Mouse (Mus musculus) embryo, embryonic 9.5 days (tissue): ENCODE measurements around the gene Rab3il1.

Source experiments
- DNase-seq: peaks from one replicate; pipeline ENCODE4 v3.0.0-alpha.2; 2017; ENCODE audit errors: extremely low spot score

The Rab3il1 gene

GRCm38 (mm10) chr19:10060783-10061590 lies 59.5 kb downstream of the Rab3il1 start:
- no peak for DNase-seq

GRCm38 (mm10) chr19:10061624-10062023 lies 60.2 kb downstream of the Rab3il1 start:
- DNase-seq, result no peak

- DNase-seq, result no peak
Measured at GRCm38 (mm10) chr19:10062292-10062691, 60.8 kb downstream of the Rab3il1 start.

- no peak for DNase-seq
Measured at GRCm38 (mm10) chr19:10062862-10063261, 61.4 kb downstream of the Rab3il1 start.

- no peak for DNase-seq
Measured at GRCm38 (mm10) chr19:10064173-10065012, 62.9 kb downstream of the Rab3il1 start.

- DNase-seq, result no peak
Measured at GRCm38 (mm10) chr19:10065465-10066188, 64.2 kb downstream of the Rab3il1 start.

GRCm38 (mm10) chr19:10066189-10066500 lies 64.7 kb downstream of the Rab3il1 start:
- no peak for DNase-seq

GRCm38 (mm10) chr19:10066502-10066901 lies 65.0 kb downstream of the Rab3il1 start:
- DNase-seq, result no peak

GRCm38 (mm10) chr19:10067701-10068100 lies 66.2 kb downstream of the Rab3il1 start:
- DNase-seq, result no peak

- DNase-seq, result no peak
Measured at GRCm38 (mm10) chr19:10070186-10070980, 68.9 kb downstream of the Rab3il1 start.

- no peak for DNase-seq
Measured at GRCm38 (mm10) chr19:10071166-10071565, 69.7 kb downstream of the Rab3il1 start.

- no peak for DNase-seq
Measured at GRCm38 (mm10) chr19:10071892-10072291, 70.4 kb downstream of the Rab3il1 start.

GRCm38 (mm10) chr19:10073145-10073544 lies 71.7 kb downstream of the Rab3il1 start:
- DNase-seq, result no peak

- DNase-seq, result no peak
Measured at GRCm38 (mm10) chr19:10078392-10078791, 76.9 kb downstream of the Rab3il1 start.

- no peak for DNase-seq
Measured at GRCm38 (mm10) chr19:10080384-10080783, 78.9 kb downstream of the Rab3il1 start.

GRCm38 (mm10) chr19:10082105-10082504 lies 80.6 kb downstream of the Rab3il1 start:
- DNase-seq, result no peak

- DNase-seq, result no peak
Measured at GRCm38 (mm10) chr19:10085454-10085853, 84.0 kb downstream of the Rab3il1 start.

- DNase-seq, result no peak
Measured at GRCm38 (mm10) chr19:10086976-10087375, 85.5 kb downstream of the Rab3il1 start.
